Mouse (Mus musculus) neutrophil, adult 5-6 weeks (primary cell): ENCODE measurements around the gene Rab26. TPM values are rescaled to one million over a fixed set of nuclear protein-coding genes. Genes with fewer than 3 reads are reported as not detected.

Experiments
- ATAC-seq: fragments of 151-379, 151-347 bp; 2 replicates; pipeline ENCODE4 v1.8.0; 2017; ENCODE audit warnings: mild to moderate bottlenecking, moderate TSS enrichment; ENCODE audit not compliant: insufficient number of reproducible peaks, poor library complexity, low FRiP score, severe bottlenecking; ENCODE audit errors: extremely low read depth
- total RNA-seq: library from RNA; stranded (forward); fragments of 200-1000 nt; gene quantifications from 2 replicates; pipeline ENCODE4 v1.2.3, GENCODE M21; 2017

Rab26 gene
- total RNA-seq, 1 experiment from 2014 or later, result not detected

- ATAC-seq, result no peak
Observed at GRCm38 (mm10) chr17:24488186-24488661, 45.8 kb downstream of the Rab26 start, which contains the start of gene Caskin1. Gene Caskin1, plus strand, starts transcription at chr17:24488601.

- no peak for ATAC-seq
Observed at GRCm38 (mm10) chr17:24485090-24485860, 48.7 kb downstream of the Rab26 start.

- ATAC-seq, result no peak
Observed at GRCm38 (mm10) chr17:24483495-24483894, 50.5 kb downstream of the Rab26 start.

- no peak for ATAC-seq
Observed at GRCm38 (mm10) chr17:24481027-24481815, 52.8 kb downstream of the Rab26 start.

GRCm38 (mm10) chr17:24480201-24480826, 53.7 kb downstream of the Rab26 start:
- no peak for ATAC-seq

- ATAC-seq, result no peak
Observed at GRCm38 (mm10) chr17:24479431-24479830, 54.6 kb downstream of the Rab26 start.

GRCm38 (mm10) chr17:24478663-24479380, 55.2 kb downstream of the Rab26 start, which contains the start of gene Mlst8:
Gene Mlst8, minus strand, starts transcription at chr17:24479078.
- ATAC-seq, result peak; percentile 89

GRCm38 (mm10) chr17:24477985-24478600, 55.9 kb downstream of the Rab26 start:
- ATAC-seq, result no peak

Other genes starting within 250 kb of the Rab26 start
- 0.23 TPM in 1 of 2 replicates, not detected in the other for gene Abca17, start 183.1 kb downstream of the Rab26 start, total RNA-seq
- 29.5 and 31.3 TPM in 2 replicates for gene Abca3, start 182.3 kb downstream of the Rab26 start, total RNA-seq
- 98.5 and 117 TPM in 2 replicates for gene Rnps1, start 119.6 kb downstream of the Rab26 start, total RNA-seq
- 17.2 and 23.1 TPM in 2 replicates for gene Eci1, start 107.6 kb downstream of the Rab26 start, total RNA-seq
- gene Dnase1l2, start 91.1 kb downstream of the Rab26 start, total RNA-seq, result 5.6 and 9.1 TPM in 2 replicates
- gene E4f1, start 63.9 kb downstream of the Rab26 start, total RNA-seq, result 61.6 and 65.3 TPM in 2 replicates
- gene Pgp, start 63.8 kb downstream of the Rab26 start, total RNA-seq, result 8.7 and 8.8 TPM in 2 replicates
- not detected in 2 replicates for gene Bricd5, start 60.3 kb downstream of the Rab26 start, total RNA-seq
- gene Mlst8, start 55.1 kb downstream of the Rab26 start, total RNA-seq, result 12.2 and 17.8 TPM in 2 replicates
- not detected in 2 replicates for gene Caskin1, start 45.6 kb downstream of the Rab26 start, total RNA-seq
- gene Traf7, start 6.3 kb downstream of the Rab26 start, total RNA-seq, result 107 and 118 TPM in 2 replicates
- gene Pkd1, start 15.6 kb upstream of the Rab26 start, total RNA-seq, result 23.3 and 27.6 TPM in 2 replicates
- gene Tsc2, start 98.4 kb upstream of the Rab26 start, total RNA-seq, result 48.2 and 53.8 TPM in 2 replicates
- 2.4 and 4.5 TPM in 2 replicates for gene Nthl1, start 98.5 kb upstream of the Rab26 start, total RNA-seq
- gene Slc9a3r2, start 116.1 kb upstream of the Rab26 start, total RNA-seq, result 0.37 and 0.58 TPM in 2 replicates
- not detected in 2 replicates for gene Npw, start 124.2 kb upstream of the Rab26 start, total RNA-seq
- gene Zfp598, start 135.5 kb upstream of the Rab26 start, total RNA-seq, result 17.6 and 21.4 TPM in 2 replicates
- 0.25 TPM in 1 of 2 replicates, not detected in the other for gene Syngr3, start 155.7 kb upstream of the Rab26 start, total RNA-seq
- gene Gfer, start 161.9 kb upstream of the Rab26 start, total RNA-seq, result 17.1 and 23.3 TPM in 2 replicates
- 0.86 and 1.6 TPM in 2 replicates for gene Noxo1, start 162.0 kb upstream of the Rab26 start, total RNA-seq
- 10.1 and 10.4 TPM in 2 replicates for gene Tbl3, start 173.4 kb upstream of the Rab26 start, total RNA-seq
- gene Rnf151, start 183.9 kb upstream of the Rab26 start, total RNA-seq, result 0.86 TPM in 1 of 2 replicates, not detected in the other
- gene Rps2, start 183.9 kb upstream of the Rab26 start, total RNA-seq, result 574 and 580 TPM in 2 replicates
- 107 and 119 TPM in 2 replicates for gene Ndufb10, start 190.3 kb upstream of the Rab26 start, total RNA-seq
- 1.5 and 4.0 TPM in 2 replicates for gene Rpl3l, start 193.6 kb upstream of the Rab26 start, total RNA-seq
- 818 and 923 TPM in 2 replicates for gene Msrb1, start 202.4 kb upstream of the Rab26 start, total RNA-seq
- 0.58 TPM in 1 of 2 replicates, not detected in the other for gene Hs3st6, start 218.8 kb upstream of the Rab26 start, total RNA-seq